Mouse (Mus musculus): Measurements from ENCODE around the gene Gpsm2. TPM values are rescaled to one million over a fixed set of nuclear protein-coding genes. Genes with fewer than 3 reads are reported as not detected.

Gene Gpsm2
- polyA plus RNA-seq (2014; fragmentation: Illumina TruSeq; extraction: RNeasy Lipid Tissue Mini Kit (QIAGEN cat#74804); ENCODE audit: low read depth, low replicate concordance) = 6.8 TPM

DNA sequence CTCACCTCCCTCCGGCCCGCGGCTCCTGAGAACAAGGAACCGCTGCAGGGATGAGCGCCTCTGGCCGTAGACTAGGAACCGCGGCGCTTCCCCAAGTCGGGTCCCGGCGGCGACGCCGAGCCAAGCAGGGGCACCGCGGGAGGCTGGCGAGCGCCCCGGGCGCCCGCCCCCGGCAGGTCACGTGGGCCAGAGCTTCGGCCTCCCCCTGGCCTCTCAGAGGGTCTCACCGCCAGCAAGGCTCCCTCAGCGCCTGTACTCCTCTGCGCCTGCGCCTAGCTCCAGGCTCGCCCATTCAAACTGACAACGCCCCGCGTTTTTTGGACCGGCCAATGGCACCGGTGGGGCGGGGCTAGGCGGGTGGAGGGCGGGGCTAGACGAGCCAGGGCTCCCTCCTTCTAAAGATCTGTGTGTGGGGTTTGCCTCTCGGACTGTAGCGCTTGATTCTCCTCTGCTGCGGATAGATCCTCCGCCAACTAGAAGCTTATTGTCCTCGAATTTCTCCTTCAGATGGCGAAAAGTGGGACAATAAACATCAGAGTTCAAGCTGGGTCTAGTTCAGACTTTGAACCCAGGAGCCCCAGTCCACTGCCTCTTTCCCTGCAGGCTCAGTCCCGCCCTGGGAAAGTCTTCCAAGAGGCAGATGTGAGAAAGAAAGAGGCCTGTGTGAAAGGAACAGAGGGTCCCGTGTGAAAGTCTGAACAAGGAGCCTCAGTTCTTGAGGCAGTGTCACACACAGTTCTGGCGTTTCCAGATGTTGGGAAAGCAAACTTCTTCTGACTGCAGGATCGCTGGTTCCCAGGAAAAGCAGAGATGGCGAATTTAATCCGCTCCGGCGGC, at the start of gene Gpsm2:
Gpsm2 (minus strand) TSS at position 274 of the 837 bp plus-strand sequence.

DNA sequence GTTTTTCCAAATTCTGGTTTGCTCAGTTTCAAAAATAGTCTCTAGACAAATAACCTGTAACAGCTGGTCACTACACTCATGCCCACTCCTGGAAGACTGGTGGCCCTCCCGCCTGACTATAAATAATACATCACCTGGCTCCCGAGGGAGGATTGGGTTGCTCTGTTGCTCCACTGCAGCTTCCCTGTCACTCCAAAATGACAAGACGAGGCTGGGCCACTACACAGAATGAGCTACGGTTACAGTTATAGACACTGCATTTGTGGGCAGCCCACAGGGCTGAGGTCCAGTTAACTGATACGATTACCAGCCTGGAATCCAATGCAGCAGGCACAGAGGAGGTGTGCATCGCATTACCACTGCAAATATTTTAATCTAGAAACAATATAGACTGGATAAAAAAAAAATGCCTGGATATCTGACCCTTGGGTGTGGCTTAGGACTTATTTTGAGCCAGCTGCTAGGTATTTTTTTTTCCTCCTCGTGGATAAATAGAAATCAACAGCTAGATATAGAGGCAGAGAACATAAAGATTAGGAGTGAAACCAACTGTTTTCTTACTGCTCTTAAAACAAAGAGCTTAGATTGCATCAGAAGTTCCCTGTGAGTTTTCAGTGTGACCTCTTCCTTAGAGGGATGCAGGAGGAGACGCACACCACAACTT, 17.1 kb upstream of the Gpsm2 start, which contains the start of gene Aknad1:
Aknad1 (plus strand) TSS at position 614 of the 664 bp plus-strand sequence.

DNA sequence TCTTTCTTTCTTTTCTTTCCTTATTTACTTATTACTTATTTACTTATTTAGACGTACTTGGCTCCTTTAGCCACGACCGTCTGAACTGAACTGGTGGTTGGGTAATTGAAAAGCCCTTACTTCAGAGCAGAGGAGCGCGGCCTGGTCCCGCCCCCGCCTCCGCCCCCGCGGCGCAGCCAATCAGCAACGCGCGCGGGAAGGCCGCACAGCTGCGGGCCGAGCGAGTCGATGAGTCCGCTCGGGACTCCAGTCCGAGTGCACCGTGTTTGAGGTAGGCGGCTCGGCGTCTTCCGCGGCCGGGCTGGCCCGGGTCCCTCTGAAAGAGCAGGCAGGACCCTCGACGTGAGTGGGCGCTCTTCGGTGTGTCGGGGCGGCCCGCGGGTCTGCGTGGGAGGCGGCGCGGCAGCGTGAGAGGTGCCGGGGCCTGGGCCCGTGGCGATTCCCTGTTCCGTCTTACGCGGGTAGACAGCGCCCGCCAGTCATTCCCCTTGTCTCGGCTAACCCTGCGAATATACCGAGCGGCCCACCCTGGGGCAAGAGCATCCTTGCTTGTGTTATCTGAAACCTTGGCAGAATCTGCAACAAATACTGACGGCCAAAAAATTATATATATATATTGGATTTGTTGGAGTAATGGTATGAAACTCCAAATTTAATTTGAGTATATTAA, 68.3 kb downstream of the Gpsm2 start, which contains the start of gene Clcc1:
Clcc1 (plus strand) TSS at position 204 of the 670 bp plus-strand sequence.

Other genes with a start within 250 kb of the Gpsm2 start
- not detected for gene 1700013F07Rik, start 188.2 kb downstream of the Gpsm2 start, polyA plus RNA-seq (2014; fragmentation: Illumina TruSeq; extraction: RNeasy Lipid Tissue Mini Kit (QIAGEN cat#74804); ENCODE audit: low read depth, low replicate concordance)
- gene 5330417C22Rik, start 185.8 kb downstream of the Gpsm2 start, polyA plus RNA-seq (2014; fragmentation: Illumina TruSeq; extraction: RNeasy Lipid Tissue Mini Kit (QIAGEN cat#74804); ENCODE audit: low read depth, low replicate concordance) = 0.42 TPM
- 43.0 TPM for gene Tmem167b, start 159.8 kb downstream of the Gpsm2 start, polyA plus RNA-seq (2014; fragmentation: Illumina TruSeq; extraction: RNeasy Lipid Tissue Mini Kit (QIAGEN cat#74804); ENCODE audit: low read depth, low replicate concordance)
- gene Taf13, start 150.6 kb downstream of the Gpsm2 start, polyA plus RNA-seq (2014; fragmentation: Illumina TruSeq; extraction: RNeasy Lipid Tissue Mini Kit (QIAGEN cat#74804); ENCODE audit: low read depth, low replicate concordance) = 42.8 TPM
- 4.4 TPM for gene Wdr47, start 131.0 kb downstream of the Gpsm2 start, polyA plus RNA-seq (2014; fragmentation: Illumina TruSeq; extraction: RNeasy Lipid Tissue Mini Kit (QIAGEN cat#74804); ENCODE audit: low read depth, low replicate concordance)
- 52.2 TPM for gene Clcc1, start 68.4 kb downstream of the Gpsm2 start, polyA plus RNA-seq (2014; fragmentation: Illumina TruSeq; extraction: RNeasy Lipid Tissue Mini Kit (QIAGEN cat#74804); ENCODE audit: low read depth, low replicate concordance)
- not detected for gene Aknad1, start 17.3 kb upstream of the Gpsm2 start, polyA plus RNA-seq (2014; fragmentation: Illumina TruSeq; extraction: RNeasy Lipid Tissue Mini Kit (QIAGEN cat#74804); ENCODE audit: low read depth, low replicate concordance)
- 51.0 TPM for gene Stxbp3, start 118.2 kb upstream of the Gpsm2 start, polyA plus RNA-seq (2014; fragmentation: Illumina TruSeq; extraction: RNeasy Lipid Tissue Mini Kit (QIAGEN cat#74804); ENCODE audit: low read depth, low replicate concordance)
- gene Fndc7, start 167.7 kb upstream of the Gpsm2 start, polyA plus RNA-seq (2014; fragmentation: Illumina TruSeq; extraction: RNeasy Lipid Tissue Mini Kit (QIAGEN cat#74804); ENCODE audit: low read depth, low replicate concordance) = not detected
- 69.4 TPM for gene Prpf38b, start 189.4 kb upstream of the Gpsm2 start, polyA plus RNA-seq (2014; fragmentation: Illumina TruSeq; extraction: RNeasy Lipid Tissue Mini Kit (QIAGEN cat#74804); ENCODE audit: low read depth, low replicate concordance)
- gene Henmt1, start 217.6 kb upstream of the Gpsm2 start, polyA plus RNA-seq (2014; fragmentation: Illumina TruSeq; extraction: RNeasy Lipid Tissue Mini Kit (QIAGEN cat#74804); ENCODE audit: low read depth, low replicate concordance) = not detected
- not detected for gene Gm9857, start 218.1 kb upstream of the Gpsm2 start, polyA plus RNA-seq (2014; fragmentation: Illumina TruSeq; extraction: RNeasy Lipid Tissue Mini Kit (QIAGEN cat#74804); ENCODE audit: low read depth, low replicate concordance)

Measured in liver, adult 10 weeks (tissue).